Mouse (Mus musculus) CH12.LX (cell line): ENCODE data around the gene Ncor1.

Experiments
- CTCF ChIP-seq, 2 experiments: IDR thresholded peaks in 1 of 2; conservative IDR thresholded peaks in 1 of 2; 2 replicates each; pipeline ENCODE4 v1.5.1; 2011 to 2012; ENCODE audit warnings: low read depth in 2 of 2, low read length in 2 of 2, improper control_type of control experiment in 1 of 2, inconsistent platforms in 1 of 2, mild to moderate bottlenecking in 1 of 2, moderate library complexity in 1 of 2
- JUND ChIP-seq: conservative IDR thresholded peaks from 2 replicates; pipeline ENCODE4 v1.6.1; 2011; ENCODE audit warnings: low read depth, low read length, improper control_type of control experiment
- KAT2A ChIP-seq: IDR thresholded peaks from 2 replicates; pipeline ENCODE4 v1.6.1; 2012; ENCODE audit warnings: low read length, improper control_type of control experiment, inconsistent platforms; ENCODE audit not compliant: insufficient replicate concordance
- MAFK ChIP-seq: IDR thresholded peaks from 2 replicates; pipeline ENCODE4 v1.6.1; 2011; ENCODE audit warnings: low read length, improper control_type of control experiment; ENCODE audit not compliant: insufficient replicate concordance
- NELFE ChIP-seq: IDR thresholded peaks from 2 replicates; pipeline ENCODE4 v1.6.1; 2011; ENCODE audit warnings: low read depth, low read length, improper control_type of control experiment
- POLR2A ChIP-seq: IDR thresholded peaks from 2 replicates; pipeline ENCODE4 v1.6.1; 2011; ENCODE audit warnings: low read depth, mild to moderate bottlenecking, improper control_type of control experiment, low read length
- SIN3A ChIP-seq: IDR thresholded peaks from 2 replicates; pipeline ENCODE4 v1.6.1; 2012; ENCODE audit warnings: low read length, improper control_type of control experiment, inconsistent platforms
- SMC3 ChIP-seq: IDR thresholded peaks from 2 replicates; pipeline ENCODE4 v1.6.1; 2011; ENCODE audit warnings: low read depth, low read length, improper control_type of control experiment
- USF1 ChIP-seq: IDR thresholded peaks from 2 replicates; pipeline ENCODE4 v1.6.1; 2014; ENCODE audit warnings: low read depth, mild to moderate bottlenecking, inconsistent platforms, low read length, improper control_type of control experiment
- ZC3H11A ChIP-seq: IDR thresholded peaks from 2 replicates; pipeline ENCODE4 v1.6.1; 2012; ENCODE audit warnings: low read depth, mild to moderate bottlenecking, inconsistent platforms, low read length, improper control_type of control experiment
- ZMIZ1 ChIP-seq: IDR thresholded peaks from 2 replicates; pipeline ENCODE4 v1.6.1; 2012; ENCODE audit warnings: low read depth, mild to moderate bottlenecking, inconsistent platforms, low read length, improper control_type of control experiment

DNA sequence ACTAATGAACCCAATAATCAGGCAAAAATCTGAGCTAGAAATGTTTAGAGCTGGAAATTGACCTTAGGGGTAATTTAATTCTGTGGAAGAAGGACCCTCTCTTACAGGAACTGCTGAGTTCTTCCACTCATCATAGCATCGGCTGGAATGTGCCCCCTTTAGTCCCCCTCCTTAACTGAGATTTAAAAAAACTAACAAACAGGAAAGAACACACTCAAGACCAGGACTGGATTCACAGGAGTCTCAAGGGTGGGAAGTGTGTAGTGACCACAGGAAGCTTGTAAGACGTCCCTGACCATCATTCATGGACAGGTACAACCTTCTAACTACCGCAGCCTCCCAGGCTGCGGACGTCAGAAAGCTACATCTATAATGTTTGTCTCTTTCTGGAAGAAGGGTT is 187.5 kb downstream of the Ncor1 start:
- TF ChIP-seq NELFE (no peak), MAFK (no peak), POLR2A (no peak), KAT2A (no peak), CTCF (conservative IDR thresholded peaks at IDR 0.05 in 1 of 2, IDR thresholded peaks at IDR 0.05 in 1 of 2; ENCODE audit: low read depth in 2 of 2, low read length in 2 of 2) (no peak), SMC3 (no peak), USF1 (no peak), ZMIZ1 (no peak), JUND (no peak), ZC3H11A (no peak), SIN3A (no peak)
